Mouse (Mus musculus): Measurements from ENCODE around the gene Spcs2.
"Not testable (repeated sequence)": the region's sequence is repeated elsewhere in the genome, so short reads cannot be mapped to it uniquely, and the experiment has no call there.

The Spcs2 gene

GRCm38 (mm10) chr7:99824649-99825483 is 38.4 kb downstream of the Spcs2 start:
- no peak for DNase-seq (ENCODE audit: extremely low read depth, low read depth, low spot score)

- DNase-seq (ENCODE audit: extremely low read depth, low read depth, low spot score) = no peak
Observed at GRCm38 (mm10) chr7:99823045-99823663, 40.1 kb downstream of the Spcs2 start.

DNA sequence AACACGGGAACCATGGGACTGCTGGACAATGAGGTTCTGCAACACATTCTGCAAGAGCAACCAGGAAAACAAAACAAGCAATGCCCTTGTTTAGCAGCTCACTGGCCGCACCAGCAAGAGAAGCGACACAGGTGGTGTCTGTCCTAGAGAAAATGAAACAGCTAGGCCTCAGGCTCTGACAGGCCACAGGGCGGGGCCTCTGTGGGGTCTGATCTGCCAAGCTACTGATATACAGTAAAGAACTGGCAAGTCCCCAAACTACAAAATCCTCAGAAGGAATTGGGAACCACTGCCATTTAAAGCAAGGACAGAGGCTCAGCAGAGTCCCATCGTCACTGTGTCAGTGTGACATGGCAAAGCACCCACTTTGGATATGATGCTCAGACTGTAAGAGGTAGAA is 40.8 kb downstream of the Spcs2 start:
- DNase-seq (ENCODE audit: extremely low read depth, low read depth, low spot score) = no peak

DNA sequence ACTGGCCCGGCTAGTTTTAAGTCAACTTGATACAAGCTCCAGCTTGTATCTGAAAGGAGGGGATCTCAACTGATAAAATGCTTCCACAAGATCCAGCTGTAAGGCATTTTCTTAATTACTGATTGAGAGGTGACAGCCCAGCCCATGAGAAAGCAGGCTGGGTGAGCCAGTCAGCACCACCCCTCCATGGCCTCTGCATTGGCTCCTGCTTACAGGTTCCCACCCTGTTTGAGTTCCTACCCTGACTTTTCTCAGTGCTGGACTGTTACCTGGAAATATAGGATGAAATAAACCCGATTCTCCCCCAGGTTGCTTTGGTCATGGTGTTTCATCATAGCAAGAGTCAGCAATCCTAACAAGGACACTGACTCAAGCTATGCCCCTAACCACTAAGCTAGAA is 41.3 kb downstream of the Spcs2 start:
- no peak for DNase-seq (ENCODE audit: extremely low read depth, low read depth, low spot score)

DNA sequence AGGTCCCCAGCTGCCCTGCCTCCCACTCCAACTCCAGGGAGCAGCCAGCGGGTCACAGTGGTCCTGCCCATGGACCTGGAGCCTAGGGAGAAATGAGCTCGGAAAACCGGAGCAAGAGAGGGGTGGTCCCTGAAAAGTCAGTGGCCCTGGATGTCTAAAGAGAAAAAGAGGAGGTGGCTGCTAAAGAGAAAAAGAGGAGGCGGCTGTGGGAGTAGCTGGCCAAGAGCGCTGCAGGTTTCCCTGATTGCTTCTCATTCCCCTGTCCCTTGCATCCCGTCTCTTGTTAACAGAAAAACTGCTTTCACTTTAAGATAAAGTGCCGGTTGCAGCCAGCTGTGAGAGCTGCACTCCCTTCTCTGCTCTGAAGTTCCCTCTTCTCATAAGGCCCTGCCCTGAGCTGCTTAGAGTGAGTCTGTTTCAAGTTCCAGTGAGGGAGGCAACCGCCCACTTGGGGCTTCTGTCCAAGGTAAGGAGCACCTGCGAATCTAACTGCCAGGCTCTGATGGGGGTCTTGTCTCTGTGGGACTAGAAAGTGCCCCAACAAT is 45.0 kb downstream of the Spcs2 start:
- DNase-seq (ENCODE audit: extremely low read depth, low read depth, low spot score) = not testable (repeated sequence)

GRCm38 (mm10) chr7:99813394-99813793 is 49.9 kb downstream of the Spcs2 start:
- no peak for DNase-seq (ENCODE audit: extremely low read depth, low read depth, low spot score)

GRCm38 (mm10) chr7:99811661-99812060 is 51.6 kb downstream of the Spcs2 start:
- no peak for DNase-seq (ENCODE audit: extremely low read depth, low read depth, low spot score)

- no peak for DNase-seq (ENCODE audit: extremely low read depth, low read depth, low spot score)
Observed at GRCm38 (mm10) chr7:99810814-99811213, 52.4 kb downstream of the Spcs2 start.

- DNase-seq (ENCODE audit: extremely low read depth, low read depth, low spot score) = not testable (repeated sequence)
Observed at GRCm38 (mm10) chr7:99807043-99807442, 56.2 kb downstream of the Spcs2 start.

DNA sequence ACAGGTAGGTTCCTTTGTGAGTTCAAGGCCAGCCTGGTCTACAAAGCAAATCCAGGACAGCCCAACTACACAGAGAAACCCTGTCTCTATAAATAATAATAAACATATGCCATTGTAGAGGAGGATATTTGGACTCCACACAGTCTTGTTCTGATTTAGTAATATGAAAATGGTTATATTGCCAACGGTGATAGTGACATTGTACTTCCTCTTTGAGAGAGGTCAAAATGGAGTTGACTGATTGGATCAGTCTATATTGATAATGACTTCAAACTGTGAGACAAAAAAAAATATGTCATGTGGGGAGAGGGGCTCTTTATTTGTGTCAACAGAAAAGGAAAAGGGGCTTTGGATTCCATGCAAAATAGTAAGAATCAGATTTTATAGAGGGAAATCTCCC is 57.9 kb downstream of the Spcs2 start:
- DNase-seq (ENCODE audit: extremely low read depth, low read depth, low spot score) = no peak

GRCm38 (mm10) chr7:99804033-99804432 is 59.2 kb downstream of the Spcs2 start:
- DNase-seq (ENCODE audit: extremely low read depth, low read depth, low spot score) = not testable (repeated sequence)

DNA sequence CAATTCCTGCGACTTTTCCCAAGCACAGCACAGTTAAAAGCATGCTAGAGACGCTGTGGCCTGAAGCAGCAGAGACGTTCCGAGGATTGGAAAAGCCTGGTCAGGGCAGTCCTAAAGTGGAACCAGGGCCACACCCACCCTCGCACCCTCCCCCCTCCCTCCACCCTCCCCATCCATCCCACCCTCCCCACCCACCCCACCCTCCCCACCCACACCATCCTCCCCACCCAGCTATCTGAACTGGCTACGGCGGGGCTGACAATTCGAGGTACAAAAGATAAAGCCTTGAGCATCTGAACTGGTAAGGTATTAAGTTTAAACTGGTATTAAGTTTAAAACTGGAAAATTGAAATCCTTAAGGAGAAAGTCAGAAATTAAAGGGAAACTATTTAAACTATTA is 59.7 kb downstream of the Spcs2 start:
- no peak for DNase-seq (ENCODE audit: extremely low read depth, low read depth, low spot score)

GRCm38 (mm10) chr7:99799118-99799517 is 64.1 kb downstream of the Spcs2 start:
- DNase-seq (ENCODE audit: extremely low read depth, low read depth, low spot score) = no peak

GRCm38 (mm10) chr7:99797911-99798647 is 65.2 kb downstream of the Spcs2 start:
- no peak for DNase-seq (ENCODE audit: extremely low read depth, low read depth, low spot score)

- no peak for DNase-seq (ENCODE audit: extremely low read depth, low read depth, low spot score)
Observed at GRCm38 (mm10) chr7:99797261-99797660, 66.0 kb downstream of the Spcs2 start.

DNA sequence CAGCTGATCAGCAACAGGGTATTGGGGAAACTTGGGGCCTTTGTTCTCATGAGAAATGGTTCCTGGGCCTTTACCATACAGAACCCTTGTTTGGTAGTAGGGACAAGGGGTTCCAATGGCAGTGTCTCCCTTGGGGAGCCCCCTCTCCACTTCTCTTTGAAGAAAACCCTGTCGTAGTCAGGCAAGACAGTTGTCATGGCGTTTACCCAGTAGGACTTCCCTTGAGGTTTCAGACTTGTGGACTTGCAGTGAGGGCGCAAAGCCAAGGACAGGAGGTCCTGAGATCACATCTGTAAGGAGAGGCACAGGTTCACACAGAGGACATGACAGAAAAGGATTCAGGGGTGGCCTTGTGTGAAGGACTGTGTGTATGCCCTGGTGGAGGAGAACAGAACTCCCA is 66.8 kb downstream of the Spcs2 start:
- no peak for DNase-seq (ENCODE audit: extremely low read depth, low read depth, low spot score)

- no peak for DNase-seq (ENCODE audit: extremely low read depth, low read depth, low spot score)
Observed at GRCm38 (mm10) chr7:99795192-99795981, 67.9 kb downstream of the Spcs2 start.

DNA sequence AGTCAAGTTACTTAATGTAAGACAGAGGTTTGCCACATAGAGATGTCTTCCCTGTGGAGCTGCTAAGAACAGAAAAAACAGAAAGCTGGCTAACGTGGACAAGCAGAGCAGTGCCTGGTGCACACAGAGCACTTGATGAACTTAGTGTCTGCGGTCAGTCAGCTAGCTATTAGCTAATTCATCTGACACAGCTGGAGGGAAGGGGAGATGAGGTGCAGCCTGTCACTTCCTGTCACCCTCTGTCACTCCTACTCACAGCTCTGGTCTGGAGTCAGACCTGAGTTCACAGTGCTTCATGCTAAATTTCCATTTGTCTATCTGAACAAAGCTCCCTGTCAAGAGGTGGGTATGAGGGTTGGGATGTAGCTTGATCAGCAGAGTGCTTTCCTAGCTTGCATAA is 69.2 kb downstream of the Spcs2 start:
- DNase-seq (ENCODE audit: extremely low read depth, low read depth, low spot score) = no peak

DNA sequence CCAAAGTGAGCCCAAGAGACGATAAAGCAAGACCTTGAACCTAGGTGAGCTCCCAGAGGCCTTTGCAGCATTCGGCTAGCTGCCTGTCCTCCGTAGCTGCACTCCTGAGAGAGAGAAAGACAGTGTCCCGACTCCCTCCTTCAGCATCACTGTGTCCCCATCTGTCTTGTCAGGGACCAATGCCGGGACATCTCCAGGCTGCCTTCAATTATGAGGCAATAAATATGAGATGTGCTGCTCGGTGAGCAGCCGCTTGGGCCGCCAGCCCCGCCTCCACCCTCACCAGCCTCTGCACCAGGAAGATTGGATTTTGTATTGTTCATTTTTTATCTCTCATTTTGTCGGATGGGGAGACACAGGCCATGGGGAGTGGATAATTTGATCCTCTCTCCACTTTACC is 72.4 kb downstream of the Spcs2 start:
- DNase-seq (ENCODE audit: extremely low read depth, low read depth, low spot score) = no peak

DNA sequence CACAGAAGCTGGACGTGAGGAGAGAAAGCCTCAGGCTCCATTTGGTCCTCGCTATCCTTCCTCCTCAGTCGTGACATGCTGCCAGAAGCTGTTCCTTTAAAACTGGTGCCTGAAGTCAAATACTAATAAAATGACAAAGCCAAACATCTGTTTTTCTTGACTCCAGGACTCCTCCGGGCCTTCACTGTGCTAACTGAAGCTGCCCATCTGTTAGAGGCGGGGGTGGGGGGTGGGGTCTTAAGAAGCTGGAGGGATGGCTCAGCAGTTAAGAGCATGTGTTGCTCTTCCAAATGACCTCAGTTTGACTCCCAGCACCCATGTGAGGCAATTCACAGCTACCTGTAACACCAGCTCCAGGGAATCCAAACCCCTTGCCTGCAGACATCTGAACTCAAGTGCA is 74.7 kb downstream of the Spcs2 start:
- no peak for DNase-seq (ENCODE audit: extremely low read depth, low read depth, low spot score)

- no peak for DNase-seq (ENCODE audit: extremely low read depth, low read depth, low spot score)
Observed at GRCm38 (mm10) chr7:99787935-99788334, 75.3 kb downstream of the Spcs2 start.
